Mouse (Mus musculus): Measurements from ENCODE around the gene Zfp428. TPM values are rescaled to one million over a fixed set of nuclear protein-coding genes. Genes with fewer than 3 reads are reported as not detected.
A peak's percentile ranks its signal among the peaks of the same experiment; 100 is the strongest.
"Not testable (repeated sequence)": the region's sequence is repeated elsewhere in the genome, so short reads cannot be mapped to it uniquely, and the experiment has no call there.

Zfp428 gene
- polyA plus RNA-seq, 1 experiment from 2014 or later = 282 TPM

DNA sequence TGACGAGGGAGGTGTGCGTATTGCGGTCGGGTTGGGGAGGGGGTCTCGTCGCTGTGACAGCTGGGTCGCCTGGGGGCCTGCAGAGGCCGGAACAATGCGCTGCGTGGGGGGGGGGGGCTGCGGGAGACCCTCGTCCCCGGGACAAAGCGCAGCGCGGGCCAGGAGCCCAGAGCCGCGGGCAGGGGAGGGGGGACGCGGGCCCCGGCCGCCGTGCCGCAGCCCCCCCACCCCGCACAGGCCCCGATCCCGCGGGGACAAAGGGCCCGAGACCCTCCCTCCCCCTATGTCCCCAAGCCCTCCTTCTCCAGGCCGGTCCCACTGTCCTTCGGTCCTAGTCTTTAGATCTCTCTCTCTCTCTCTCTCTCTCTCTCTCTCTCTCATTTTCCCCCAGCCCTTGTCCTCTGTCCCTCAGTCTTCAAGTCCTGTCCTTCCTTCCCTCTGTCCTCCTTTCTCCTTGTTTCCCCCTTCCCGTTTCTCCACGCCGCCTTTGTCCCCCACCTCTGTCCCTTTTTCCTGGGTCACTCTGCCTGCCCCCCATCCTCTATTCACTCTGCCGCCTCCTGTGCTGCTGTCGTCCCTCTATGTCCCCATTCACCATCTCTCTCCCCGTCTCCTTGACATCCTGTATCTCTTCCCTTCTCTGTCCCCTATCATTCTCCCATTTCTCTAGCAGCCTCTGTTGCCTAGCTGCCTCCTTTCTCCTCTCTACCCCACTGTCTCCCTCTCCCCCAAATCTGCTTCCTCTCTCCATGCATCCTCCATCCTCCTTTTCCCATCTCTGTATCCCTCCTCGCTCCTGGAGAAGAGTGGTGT is 24.4 kb upstream of the Zfp428 start:
- H3K27me3 ChIP-seq (replicated peaks) = no peaks in the 10 kb centered on the region
- H3K4me2 ChIP-seq = peak overlapping the region; percentile 77
- H3K36me3 ChIP-seq = no peaks in the 10 kb centered on the region
- peak overlapping the region; percentile 67 for H3K4me3 ChIP-seq (replicated peaks)
- peaks cover 68% of the 10 kb centered on the region for H3K4me1 ChIP-seq
- no peaks in the 10 kb centered on the region for H3K9me3 ChIP-seq (replicated peaks)
- WGBS = 3% methylated on average over 16 of the region's 38 CpGs
- peak overlapping the region; percentile 89 for H3K27ac ChIP-seq (replicated peaks)
- ATAC-seq (ENCODE audit: low FRiP score) = peak; percentile 50
- peak overlapping the region; percentile 81 for H3K9ac ChIP-seq (replicated peaks)

DNA sequence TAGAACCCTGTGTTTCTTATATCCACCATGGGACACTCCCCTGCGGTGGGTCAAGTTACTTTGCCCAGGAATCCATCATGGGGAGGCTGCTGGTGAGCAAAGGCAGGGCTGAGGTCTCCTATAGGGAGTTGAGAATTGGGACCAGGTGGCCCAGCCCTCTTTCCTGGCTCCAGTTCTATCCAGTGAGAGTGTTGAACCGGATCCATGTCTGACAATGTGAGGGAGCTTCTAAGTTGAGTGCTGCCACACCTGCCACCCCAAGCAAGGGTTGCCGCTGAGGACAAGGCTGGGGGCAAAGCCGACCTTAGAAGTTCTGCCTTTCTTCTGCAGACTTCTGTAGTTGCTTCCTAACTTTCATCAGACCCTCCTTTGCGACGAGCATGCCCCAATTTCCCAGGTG is 23.5 kb upstream of the Zfp428 start:
- ATAC-seq (ENCODE audit: low FRiP score); H3K27ac ChIP-seq (replicated peaks); H3K27me3 ChIP-seq (replicated peaks); H3K9me3 ChIP-seq (replicated peaks); H3K36me3 ChIP-seq: not testable (repeated sequence)
- H3K4me3 ChIP-seq (replicated peaks) = peak overlapping the region; percentile 67
- peak overlapping the region; percentile 81 for H3K9ac ChIP-seq (replicated peaks)
- 52% methylated on average over 6 of the region's 6 CpGs for WGBS
- H3K4me2 ChIP-seq = peak overlapping the region; percentile 77
- peaks cover 75% of the 10 kb centered on the region for H3K4me1 ChIP-seq

GRCm38 (mm10) chr7:24485481-24485880 is 21.3 kb upstream of the Zfp428 start:
- Histone ChIP-seq H3K9me3 (replicated peaks) (no peaks in the 10 kb centered on the region), H3K4me3 (replicated peaks) (peak overlapping the region; percentile 33; the same call in 1 of the 2 replicates), H3K27me3 (replicated peaks) (no peaks in the 10 kb centered on the region), H3K36me3 (0 out of 2 replicates have a peak, but pooled peaks cover 6% of the 10 kb centered on the region), H3K4me1 (peaks cover 70% of the 10 kb centered on the region), H3K9ac (replicated peaks) (peak overlapping the region; percentile 43), H3K4me2 (peak overlapping the region; percentile 77), H3K27ac (replicated peaks) (peak overlapping the region; percentile 75)
- no peak for ATAC-seq (ENCODE audit: low FRiP score)
- 77% methylated on average over 9 of the region's 9 CpGs for WGBS

DNA sequence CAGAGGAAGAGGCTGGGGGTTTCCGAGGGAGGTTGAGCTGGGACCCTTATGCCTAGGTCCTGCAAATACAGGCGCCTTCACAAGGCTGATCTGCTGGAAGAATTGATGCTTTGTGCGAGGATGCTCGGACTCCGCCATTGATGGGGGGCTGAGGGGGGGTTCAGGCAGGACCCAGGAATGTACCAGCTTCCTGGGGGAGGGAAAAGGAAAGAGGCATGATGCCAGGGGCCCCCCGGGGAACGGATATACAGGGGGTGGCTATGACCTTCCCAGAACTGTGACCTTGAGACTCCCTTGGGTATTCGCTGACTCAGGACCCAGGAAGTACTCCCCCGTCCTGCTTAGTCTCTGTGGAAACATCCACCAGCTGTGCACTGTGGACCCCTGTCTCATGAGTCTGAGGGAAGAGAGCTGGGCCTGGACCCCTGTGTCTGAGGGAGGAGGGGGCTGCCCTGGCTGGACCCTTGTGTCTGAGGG is 20.1 kb upstream of the Zfp428 start:
- Histone ChIP-seq H3K9me3 (replicated peaks) (no peaks in the 10 kb centered on the region), H3K4me2 (peak overlapping the region; percentile 77), H3K9ac (replicated peaks) (peak overlapping the region; percentile 43), H3K27ac (replicated peaks) (peak overlapping the region; percentile 75), H3K36me3 (peaks cover 12% of the 10 kb centered on the region; the same call in 1 of the 2 replicates), H3K4me3 (replicated peaks) (peak overlapping the region; percentile 33), H3K4me1 (peaks cover 59% of the 10 kb centered on the region), H3K27me3 (replicated peaks) (no peaks in the 10 kb centered on the region)
- ATAC-seq (ENCODE audit: low FRiP score) = peak; percentile 26; the same call in 1 of the 2 replicates
- WGBS = 28% methylated on average over 9 of the region's 9 CpGs

DNA sequence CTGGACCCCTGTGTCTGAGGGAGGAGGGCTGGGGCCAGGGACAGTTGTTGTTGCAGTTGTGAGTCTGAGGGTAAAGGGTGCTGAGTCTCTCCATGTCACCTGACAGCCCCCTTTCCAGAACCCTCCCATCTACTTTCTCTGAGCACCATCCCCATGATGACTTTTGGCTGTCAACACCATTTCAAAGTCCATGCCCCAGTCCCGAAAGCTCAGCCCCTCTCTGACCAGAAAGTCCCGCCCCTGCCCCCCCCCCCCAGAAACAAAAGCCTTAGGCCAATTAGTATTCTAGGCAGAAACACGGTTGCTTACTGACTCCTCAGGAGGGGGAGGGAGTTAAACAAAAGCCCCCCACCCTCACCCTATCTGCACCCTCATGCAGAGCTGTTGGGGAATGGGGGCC is 19.4 kb upstream of the Zfp428 start:
- WGBS = 17% methylated on average over 3 of the region's 3 CpGs
- Histone ChIP-seq H3K27me3 (replicated peaks) (no peaks in the 10 kb centered on the region), H3K4me1 (peaks cover 59% of the 10 kb centered on the region), H3K9ac (replicated peaks) (peak overlapping the region; percentile 43; the same call in 1 of the 2 replicates), H3K36me3 (peaks cover 18% of the 10 kb centered on the region; the same call in 1 of the 2 replicates), H3K4me2 (peak overlapping the region; percentile 77), H3K4me3 (replicated peaks) (no peak overlapping the region), H3K9me3 (replicated peaks) (no peaks in the 10 kb centered on the region), H3K27ac (replicated peaks) (peak overlapping the region; percentile 75)
- ATAC-seq (ENCODE audit: low FRiP score) = peak; percentile 2; the same call in 1 of the 2 replicates

DNA sequence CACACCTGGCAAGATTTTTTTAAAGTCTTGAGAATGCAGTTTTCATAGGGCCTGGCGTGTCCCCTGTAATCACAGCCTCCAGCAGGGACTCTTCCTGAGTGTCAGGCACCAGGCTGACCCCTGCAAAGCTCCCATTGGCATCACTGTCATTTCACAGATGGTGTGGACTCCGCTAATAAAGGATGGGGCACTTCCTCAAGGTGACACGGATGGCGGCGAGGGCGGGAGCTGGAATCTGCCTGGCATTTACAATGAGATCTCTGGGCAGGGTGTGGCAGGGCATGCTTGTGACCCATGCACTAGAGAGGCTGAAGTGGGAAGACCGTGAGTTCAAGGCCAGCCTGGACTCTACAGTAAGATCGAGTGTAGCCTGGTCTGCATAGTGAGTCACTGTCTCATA is 18.5 kb upstream of the Zfp428 start:
- Histone ChIP-seq H3K27me3 (replicated peaks) (no peaks in the 10 kb centered on the region), H3K9me3 (replicated peaks) (no peaks in the 10 kb centered on the region), H3K4me3 (replicated peaks) (no peak overlapping the region), H3K27ac (replicated peaks) (0 out of 2 replicates have a peak overlapping the region, but pooled peaks have one; percentile 1), H3K4me1 (peaks cover 53% of the 10 kb centered on the region), H3K36me3 (peaks cover 19% of the 10 kb centered on the region; the same call in 1 of the 2 replicates), H3K9ac (replicated peaks) (no peak overlapping the region), H3K4me2 (no peak overlapping the region)
- 82% methylated on average over 8 of the region's 8 CpGs for WGBS
- no peak for ATAC-seq (ENCODE audit: low FRiP score)

GRCm38 (mm10) chr7:24499856-24500577 is 6.8 kb upstream of the Zfp428 start:
- peaks cover 34% of the 10 kb centered on the region for H3K36me3 ChIP-seq
- no peak for ATAC-seq (ENCODE audit: low FRiP score)

GRCm38 (mm10) chr7:24500929-24501328 is 5.9 kb upstream of the Zfp428 start:
- Histone ChIP-seq H3K9ac (replicated peaks) (no peak overlapping the region), H3K4me1 (peaks cover 30% of the 10 kb centered on the region), H3K27me3 (replicated peaks) (no peaks in the 10 kb centered on the region), H3K4me3 (replicated peaks) (no peak overlapping the region), H3K27ac (replicated peaks) (no peak overlapping the region), H3K36me3 (peaks cover 34% of the 10 kb centered on the region), H3K9me3 (replicated peaks) (no peaks in the 10 kb centered on the region), H3K4me2 (no peak overlapping the region)
- 46% methylated on average over 7 of the region's 7 CpGs for WGBS
- no peak for ATAC-seq (ENCODE audit: low FRiP score)

More at GRCm38 (mm10) chr7:24499856-24500577, 6.8 kb upstream of the Zfp428 start:
- H3K9me3 ChIP-seq (replicated peaks) = no peaks in the 10 kb centered on the region
- WGBS = 20% methylated on average over 43 of the region's 43 CpGs
- H3K27ac ChIP-seq (replicated peaks) = no peak overlapping the region
- no peaks in the 10 kb centered on the region for H3K27me3 ChIP-seq (replicated peaks)
- no peak overlapping the region for H3K9ac ChIP-seq (replicated peaks)
- no peak overlapping the region for H3K4me3 ChIP-seq (replicated peaks)
- H3K4me1 ChIP-seq = peaks cover 21% of the 10 kb centered on the region
- peak overlapping the region; percentile 28 for H3K4me2 ChIP-seq

DNA sequence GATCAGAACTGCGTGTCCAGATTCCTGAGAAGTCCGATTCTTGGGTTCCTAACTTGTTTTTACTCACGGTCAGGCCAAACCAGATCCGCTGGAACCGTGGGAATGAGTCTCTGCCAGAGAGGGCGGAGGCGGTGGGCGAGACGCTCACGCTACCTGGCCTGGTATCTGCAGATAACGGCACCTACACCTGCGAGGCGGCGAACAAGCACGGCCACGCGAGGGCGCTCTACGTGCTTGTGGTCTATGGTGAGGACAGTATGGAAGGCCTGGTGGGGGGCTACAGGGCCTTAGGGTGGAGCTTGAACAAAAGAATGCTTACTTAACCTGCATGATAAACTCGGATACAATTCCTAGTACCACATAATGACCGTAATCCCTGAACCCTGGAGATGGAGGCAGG is 5.3 kb upstream of the Zfp428 start:
- no peak overlapping the region for H3K27ac ChIP-seq (replicated peaks)
- H3K4me1 ChIP-seq = peaks cover 36% of the 10 kb centered on the region
- H3K9me3 ChIP-seq (replicated peaks) = no peaks in the 10 kb centered on the region
- no peak overlapping the region for H3K9ac ChIP-seq (replicated peaks)
- no peak overlapping the region for H3K4me2 ChIP-seq
- H3K4me3 ChIP-seq (replicated peaks) = no peak overlapping the region
- peaks cover 34% of the 10 kb centered on the region for H3K36me3 ChIP-seq
- 53% methylated on average over 21 of the region's 21 CpGs for WGBS
- no peaks in the 10 kb centered on the region for H3K27me3 ChIP-seq (replicated peaks)
- ATAC-seq (ENCODE audit: low FRiP score) = no peak

- H3K4me1 ChIP-seq = peaks cover 44% of the 10 kb centered on the region
- peak overlapping the region; percentile 51; the same call in 1 of the 2 replicates for H3K27ac ChIP-seq (replicated peaks)
Observed at GRCm38 (mm10) chr7:24504004-24504403, 2.8 kb upstream of the Zfp428 start.

GRCm38 (mm10) chr7:24504868-24505267 is 1.9 kb upstream of the Zfp428 start:
- Histone ChIP-seq H3K36me3 (peaks cover 30% of the 10 kb centered on the region), H3K9ac (replicated peaks) (no peak overlapping the region), H3K4me2 (no peak overlapping the region), H3K27ac (replicated peaks) (peak overlapping the region; percentile 100), H3K9me3 (replicated peaks) (no peaks in the 10 kb centered on the region), H3K4me1 (peaks cover 50% of the 10 kb centered on the region), H3K27me3 (replicated peaks) (no peaks in the 10 kb centered on the region), H3K4me3 (replicated peaks) (no peak overlapping the region)
- no peak for ATAC-seq (ENCODE audit: low FRiP score)
- WGBS = 17% methylated on average over 4 of the region's 4 CpGs

More at GRCm38 (mm10) chr7:24504004-24504403, 2.8 kb upstream of the Zfp428 start:
- H3K9me3 ChIP-seq (replicated peaks) = no peaks in the 10 kb centered on the region
- H3K9ac ChIP-seq (replicated peaks) = no peak overlapping the region
- WGBS = 16% methylated on average over 10 of the region's 10 CpGs
- ATAC-seq (ENCODE audit: low FRiP score) = no peak
- H3K4me3 ChIP-seq (replicated peaks) = no peak overlapping the region
- H3K27me3 ChIP-seq (replicated peaks) = no peaks in the 10 kb centered on the region
- H3K4me2 ChIP-seq = no peak overlapping the region
- H3K36me3 ChIP-seq = peaks cover 34% of the 10 kb centered on the region

All from neural tube, embryonic 15.5 days (tissue).